8 mouse cellular contexts compared by ENCODE assay signal in genomic region chr12:78748557-78749377, GRCm38 (mm10). TPM values are rescaled to one million over a fixed set of nuclear protein-coding genes. Genes with fewer than 3 reads are reported as not detected.
DNase-seq lines count a peak whose midpoint lies in the region; ATAC-seq lines count a peak whose summit lies in the region.

Gene Mpp5, plus strand, starts transcription at chr12:78748907.

- ATAC-seq in inflammation-experienced regulatory T-cells, adult 6 months: peak; percentile 95
- peak; percentile 96 for ATAC-seq in megakaryocyte-erythroid progenitor cell, adult 5-6 weeks (replicated peaks; ENCODE audit: low FRiP score, low TSS enrichment, poor library complexity, severe bottlenecking)

- intact Hi-C loops in gastrocnemius, postnatal 14 days (cut with DNase I; ENCODE audit: low total_unique reads): no loop called here
- intact Hi-C loops in left cerebral cortex, postnatal 10 days (cut with DNase I): no loop called here

- DNase-seq in adrenal gland, adult (ENCODE audit: inconsistent age in 2 of 2, low spot score in 1 of 2): peak; percentile 98 to 99
- DNase-seq in embryo, embryonic 10.5 days (ENCODE audit: low spot score): peak; percentile 98
- peak; percentile 98 for DNase-seq in gastrocnemius, postnatal 14 days
- peak; percentile 93 to 99 for DNase-seq in left cerebral cortex, postnatal 10 days (ENCODE audit: extremely low spot score in 1 of 2, low spot score in 2 of 2)
- DNase-seq in right cerebral cortex, postnatal 25 days: peak; percentile 99
- DNase-seq in urinary bladder, postnatal 4 days (ENCODE audit: low spot score in 2 of 2): peak; percentile 96 to 98

RNA-seq across cellular contexts. Expression of gene Mpp5, which starts in this region (rescaled TPM):
- total RNA-seq in gastrocnemius, postnatal 14 days (2021): 10 to 100 TPM; 12.7 to 18.4 TPM
- 10 to 100 TPM; 10.1 to 25.8 (median 15.2) TPM for polyA plus RNA-seq in inflammation-experienced regulatory T-cells, adult 6 months (2017; shearing (Covaris generic))
- total RNA-seq in left cerebral cortex, postnatal 10 days (2021): 10 to 100 TPM; 10.7 to 12.1 TPM
- 11.8 and 15.5 TPM in 2 replicates for total RNA-seq in megakaryocyte-erythroid progenitor cell, adult 5-6 weeks (2014; fragmentation: Nextera tagmentation)
- 19.1 and 37.4 TPM in 2 replicates for total RNA-seq in megakaryocyte-erythroid progenitor cell, adult 5-6 weeks (2017)

Comparison
In these comparisons a context has a peak if more than half of its experiments do, and no peak if none do; other contexts are left out.
1. Peak in every context shown above with its lines: DNase-seq and ATAC-seq.